Mouse (Mus musculus): ENCODE measurements around the gene Olfr722. TPM values are rescaled to one million over a fixed set of nuclear protein-coding genes. Genes with fewer than 3 reads are reported as not detected.

Olfr722 gene
- polyA plus RNA-seq (2017; shearing (Covaris generic)) = not detected

GRCm38 (mm10) chr14:49901899-49902298 is at the start of gene Olfr722:
Gene Olfr722, minus strand, starts transcription at chr14:49901999.

GRCm38 (mm10) chr14:49931687-49932086 is 29.9 kb upstream of the Olfr722 start, which contains the start of gene Olfr723:
Gene Olfr723, minus strand, starts transcription at chr14:49931787.

Other genes starting within 250 kb of the Olfr722 start
- gene Armh4, start 118.6 kb downstream of the Olfr722 start, polyA plus RNA-seq (2017; shearing (Covaris generic)) = not detected
- gene Olfr723, start 29.8 kb upstream of the Olfr722 start, polyA plus RNA-seq (2017; shearing (Covaris generic)) = not detected
- gene Olfr724, start 61.3 kb upstream of the Olfr722 start, polyA plus RNA-seq (2017; shearing (Covaris generic)) = not detected
- not detected for gene Olfr725, start 138.4 kb upstream of the Olfr722 start, polyA plus RNA-seq (2017; shearing (Covaris generic))
- not detected for gene Olfr726, start 189.0 kb upstream of the Olfr722 start, polyA plus RNA-seq (2017; shearing (Covaris generic))
- not detected for gene Olfr727, start 221.2 kb upstream of the Olfr722 start, polyA plus RNA-seq (2017; shearing (Covaris generic))
- not detected for gene Olfr728, start 240.7 kb upstream of the Olfr722 start, polyA plus RNA-seq (2017; shearing (Covaris generic))

Measured in inflammation-experienced regulatory T-cells, adult 16 weeks (primary cell).